Mouse (Mus musculus): ENCODE results near the gene Inppl1. TPM values are rescaled to one million over a fixed set of nuclear protein-coding genes. Genes with fewer than 3 reads are reported as not detected.
A peak's percentile ranks its signal among the peaks of the same experiment; 100 is the strongest.

Gene Inppl1
- polyA plus RNA-seq, 1 experiment from 2014 or later = 45.8 TPM

DNA sequence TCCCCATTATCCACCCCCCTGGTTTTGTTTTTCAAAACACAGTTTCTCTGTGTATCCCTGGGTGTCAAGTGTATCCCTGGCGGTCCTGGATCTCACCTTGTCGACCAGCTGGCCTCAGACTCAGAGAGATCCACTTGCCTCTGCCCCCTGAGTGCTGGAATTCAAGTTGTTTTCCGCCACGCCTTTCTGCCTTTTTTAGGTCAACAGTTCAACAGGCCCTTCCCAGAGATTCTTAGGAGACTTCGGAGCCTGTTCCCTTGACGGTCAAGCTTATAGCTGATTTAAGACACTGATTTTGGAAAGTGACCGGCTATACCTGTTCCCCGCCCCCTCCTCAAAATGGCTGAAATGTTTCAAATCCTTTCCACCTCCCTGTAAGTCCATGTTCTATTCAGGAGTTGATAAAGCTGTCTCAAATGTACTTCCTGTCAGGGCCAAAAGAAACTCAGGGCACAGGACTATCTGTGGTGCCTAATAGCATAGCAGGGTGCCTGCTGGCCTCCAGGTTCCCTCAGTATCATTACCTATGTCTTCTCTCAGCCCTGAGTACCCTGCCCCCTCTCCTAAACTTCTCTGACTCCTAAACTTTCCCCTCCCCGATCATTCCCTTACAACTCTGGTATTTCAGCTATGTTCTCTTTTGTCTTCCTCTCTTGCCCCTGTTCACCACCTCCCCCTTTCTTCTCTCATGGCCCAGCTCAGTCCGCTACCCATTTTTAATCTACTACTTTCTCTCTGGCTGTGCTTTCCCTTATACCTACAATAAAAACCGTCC is 28.6 kb upstream of the Inppl1 start:
- 83% methylated on average over 11 of the region's 11 CpGs for WGBS
- H3K9me3 ChIP-seq = no peaks in the 10 kb centered on the region
- no peaks in the 10 kb centered on the region for H3K27me3 ChIP-seq (ENCODE audit: poor library complexity, severe bottlenecking)
- H3K27ac ChIP-seq = peak overlapping the region; percentile 60; the same call in 1 of the 2 replicates
- H3K4me3 ChIP-seq = no peak overlapping the region
- no peaks in the 10 kb centered on the region for H3K36me3 ChIP-seq (replicated peaks)
- no peak for DNase-seq (ENCODE audit: extremely low spot score, low spot score)
- peaks cover 26% of the 10 kb centered on the region for H3K4me1 ChIP-seq

DNA sequence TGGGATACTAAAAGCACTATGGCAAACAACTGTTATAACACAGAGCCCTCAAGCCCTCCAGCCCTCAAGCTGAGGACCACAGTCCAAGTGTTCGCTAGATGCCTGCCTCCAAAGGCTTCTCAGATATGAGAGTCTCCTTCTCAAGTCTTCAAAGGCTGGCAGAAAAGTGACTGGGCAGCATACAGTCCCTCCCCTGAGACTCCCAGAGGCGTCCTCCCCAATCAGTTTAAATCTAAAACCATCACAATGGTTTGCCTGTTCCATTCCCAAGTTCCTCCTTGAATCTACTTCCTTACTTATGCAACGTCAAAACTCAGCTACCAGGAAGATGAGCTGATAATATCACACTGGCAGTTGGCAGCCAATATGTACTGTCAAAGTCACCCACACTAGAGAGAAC is 25.4 kb upstream of the Inppl1 start, which contains the start of gene Anapc15:
Gene Anapc15 (plus strand): TSS at position 301 of the 400 bp plus-strand sequence.
- H3K36me3 ChIP-seq (replicated peaks) = no peaks in the 10 kb centered on the region
- H3K4me3 ChIP-seq = no peak within 1 kb of the TSS
- no peak for DNase-seq (ENCODE audit: extremely low spot score, low spot score)
- H3K27me3 ChIP-seq (ENCODE audit: poor library complexity, severe bottlenecking) = no peaks in the 10 kb centered on the region
- WGBS = 83% methylated on average over 3 of the region's 3 CpGs
- peaks cover 15% of the 10 kb centered on the region for H3K4me1 ChIP-seq
- no peaks in the 10 kb centered on the region for H3K9me3 ChIP-seq
- no peak within 1 kb of the TSS for H3K27ac ChIP-seq

DNA sequence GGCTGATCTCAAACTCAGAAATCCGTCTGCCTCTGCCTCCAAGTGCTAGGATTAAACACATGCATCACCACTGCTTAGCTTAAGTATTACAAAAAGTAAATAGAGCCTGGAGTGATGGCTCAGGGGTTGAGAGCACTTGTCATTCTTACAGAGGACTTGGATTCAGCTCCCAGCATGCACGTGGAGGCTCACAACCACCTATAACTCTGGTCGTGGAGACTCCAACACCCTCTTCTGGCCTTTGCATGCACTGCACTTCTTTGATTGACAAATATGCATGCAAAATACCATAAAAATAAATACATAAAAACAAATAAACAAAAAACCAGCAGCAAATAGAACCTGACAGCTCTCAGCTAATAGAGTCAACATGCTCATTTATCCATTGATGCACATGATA is 24.3 kb upstream of the Inppl1 start:
- Histone ChIP-seq H3K36me3 (replicated peaks) (no peaks in the 10 kb centered on the region), H3K9me3 (no peaks in the 10 kb centered on the region), H3K27ac (no peak overlapping the region), H3K4me1 (peaks cover 9% of the 10 kb centered on the region; the same call in 1 of the 2 replicates), H3K27me3 (ENCODE audit: poor library complexity, severe bottlenecking) (no peaks in the 10 kb centered on the region), H3K4me3 (no peak overlapping the region)
- no peak for DNase-seq (ENCODE audit: extremely low spot score, low spot score)
- WGBS = 67% methylated on average over 3 of the region's 3 CpGs

DNA sequence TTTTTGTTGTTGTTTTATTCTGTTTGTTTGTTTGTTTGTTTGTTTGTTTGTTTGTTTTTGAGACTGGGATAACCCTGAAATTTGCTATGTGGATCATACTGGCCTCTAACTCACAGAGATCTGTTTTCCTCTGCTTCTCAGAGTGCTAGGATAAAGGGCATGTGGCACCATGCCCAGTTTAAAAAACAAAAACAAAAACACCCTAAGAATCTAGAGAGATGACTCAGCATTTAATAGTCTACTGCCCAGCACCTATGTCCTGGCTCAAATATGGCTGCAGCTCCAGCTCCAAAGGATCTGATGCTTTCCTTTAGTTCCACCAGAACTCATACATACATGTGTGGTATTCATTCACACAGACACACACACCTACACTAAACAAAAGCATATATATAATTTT is 22.9 kb upstream of the Inppl1 start:
- Histone ChIP-seq H3K27me3 (ENCODE audit: poor library complexity, severe bottlenecking) (no peaks in the 10 kb centered on the region), H3K36me3 (replicated peaks) (no peaks in the 10 kb centered on the region), H3K27ac (no peak overlapping the region), H3K4me3 (no peak overlapping the region), H3K4me1 (no peaks in the 10 kb centered on the region), H3K9me3 (no peaks in the 10 kb centered on the region)
- no peak for DNase-seq (ENCODE audit: extremely low spot score, low spot score)

DNA sequence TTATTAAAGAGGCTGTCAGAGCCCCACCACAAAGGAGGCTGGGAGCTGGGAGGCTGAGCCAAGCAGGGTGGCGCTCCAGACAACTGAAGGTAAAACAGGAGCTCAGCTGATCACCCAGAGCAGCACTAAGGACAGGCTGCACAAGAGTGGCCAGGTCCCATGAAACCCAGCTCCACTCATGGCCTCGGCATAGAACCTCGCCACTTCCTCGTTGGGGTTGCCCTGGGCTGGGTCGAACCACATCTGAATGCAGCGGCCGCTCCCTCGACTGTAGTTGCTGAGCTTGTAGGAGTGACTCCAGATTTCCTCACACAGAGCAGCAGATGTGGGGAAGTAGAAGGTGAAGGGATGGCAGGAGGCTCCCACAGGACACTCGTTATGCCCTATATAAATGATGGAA is 20.3 kb upstream of the Inppl1 start:
- H3K4me3 ChIP-seq = no peak overlapping the region
- H3K27ac ChIP-seq = no peak overlapping the region
- H3K4me1 ChIP-seq = no peaks in the 10 kb centered on the region
- 87% methylated on average over 9 of the region's 9 CpGs for WGBS
- no peaks in the 10 kb centered on the region for H3K36me3 ChIP-seq (replicated peaks)
- DNase-seq (ENCODE audit: extremely low spot score, low spot score) = no peak
- H3K27me3 ChIP-seq (ENCODE audit: poor library complexity, severe bottlenecking) = no peaks in the 10 kb centered on the region
- no peaks in the 10 kb centered on the region for H3K9me3 ChIP-seq

DNA sequence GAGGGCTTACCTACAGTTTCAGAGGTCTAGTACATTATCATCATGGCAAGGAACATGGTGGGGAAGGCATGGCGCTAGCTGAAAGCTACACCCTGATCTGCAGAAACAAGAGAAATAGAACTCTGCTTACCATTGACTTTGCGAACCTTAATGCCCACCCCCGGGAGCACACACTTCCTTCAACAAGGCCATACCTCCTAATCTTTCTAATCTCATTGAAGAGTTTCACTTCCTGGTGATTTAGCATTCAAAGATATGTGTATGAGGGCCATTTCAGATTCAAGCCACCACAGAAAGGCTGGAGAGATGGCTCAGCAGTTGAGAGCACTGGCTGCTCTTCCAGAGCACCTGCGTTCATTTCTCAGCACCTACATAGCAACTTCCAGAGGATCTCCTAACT is 19.1 kb upstream of the Inppl1 start, which contains the start of gene Folr2:
Gene Folr2 (minus strand): TSS at position 101 of the 400 bp plus-strand sequence.
- Histone ChIP-seq H3K27me3 (ENCODE audit: poor library complexity, severe bottlenecking) (no peaks in the 10 kb centered on the region), H3K4me1 (no peaks in the 10 kb centered on the region), H3K9me3 (no peaks in the 10 kb centered on the region), H3K27ac (no peak within 1 kb of the TSS), H3K4me3 (no peak within 1 kb of the TSS), H3K36me3 (replicated peaks) (no peaks in the 10 kb centered on the region)
- 91% methylated on average over 4 of the region's 4 CpGs for WGBS
- DNase-seq (ENCODE audit: extremely low spot score, low spot score) = no peak

DNA sequence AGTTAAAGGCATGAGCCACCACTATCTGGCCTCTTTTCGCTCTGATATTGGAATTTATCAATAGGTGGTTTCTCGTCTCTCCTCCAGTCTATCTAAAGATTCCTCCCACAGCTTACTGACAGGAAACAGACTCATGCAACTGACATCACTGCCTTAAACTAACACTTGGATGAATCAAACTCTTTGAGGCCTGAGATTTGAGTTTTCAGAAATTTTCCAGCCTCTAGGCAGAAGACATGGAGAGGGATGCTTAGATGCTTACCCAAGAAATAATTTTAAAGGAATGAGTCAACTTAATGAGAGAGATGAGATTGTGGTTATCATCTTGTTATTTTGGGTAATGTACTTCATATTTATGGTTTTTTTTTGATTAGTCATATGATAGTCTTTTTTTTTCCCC is 15.8 kb upstream of the Inppl1 start:
- Histone ChIP-seq H3K4me3 (no peak overlapping the region), H3K27me3 (ENCODE audit: poor library complexity, severe bottlenecking) (no peaks in the 10 kb centered on the region), H3K36me3 (replicated peaks) (no peaks in the 10 kb centered on the region), H3K4me1 (no peaks in the 10 kb centered on the region), H3K9me3 (no peaks in the 10 kb centered on the region), H3K27ac (no peak overlapping the region)
- 88% methylated on average over 2 of the region's 2 CpGs for WGBS
- DNase-seq (ENCODE audit: extremely low spot score, low spot score) = no peak

DNA sequence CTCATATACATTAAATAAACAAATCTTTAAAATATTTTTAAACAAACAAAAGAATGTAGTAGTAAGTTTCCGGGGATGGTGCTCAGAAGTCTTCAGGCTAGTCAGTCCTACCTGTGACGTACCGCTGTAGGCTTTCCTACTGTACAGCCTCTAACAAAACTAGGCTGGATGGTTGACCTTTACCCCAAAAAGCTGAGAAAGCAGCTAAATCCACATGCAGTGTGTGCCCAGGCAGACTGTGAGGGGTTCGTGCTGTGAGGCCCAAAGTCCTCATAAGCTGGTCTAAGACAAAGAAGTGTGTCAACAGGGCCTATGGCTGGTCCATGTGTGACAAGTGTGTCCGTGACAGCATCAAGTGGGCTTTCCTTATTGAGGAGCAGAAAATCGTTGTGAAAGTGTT is 14.8 kb upstream of the Inppl1 start:
- Histone ChIP-seq H3K27ac (no peak overlapping the region), H3K36me3 (replicated peaks) (no peaks in the 10 kb centered on the region), H3K4me1 (no peaks in the 10 kb centered on the region), H3K27me3 (ENCODE audit: poor library complexity, severe bottlenecking) (no peaks in the 10 kb centered on the region), H3K9me3 (no peaks in the 10 kb centered on the region), H3K4me3 (no peak overlapping the region)
- 89% methylated on average over 6 of the region's 6 CpGs for WGBS
- DNase-seq (ENCODE audit: extremely low spot score, low spot score) = no peak

DNA sequence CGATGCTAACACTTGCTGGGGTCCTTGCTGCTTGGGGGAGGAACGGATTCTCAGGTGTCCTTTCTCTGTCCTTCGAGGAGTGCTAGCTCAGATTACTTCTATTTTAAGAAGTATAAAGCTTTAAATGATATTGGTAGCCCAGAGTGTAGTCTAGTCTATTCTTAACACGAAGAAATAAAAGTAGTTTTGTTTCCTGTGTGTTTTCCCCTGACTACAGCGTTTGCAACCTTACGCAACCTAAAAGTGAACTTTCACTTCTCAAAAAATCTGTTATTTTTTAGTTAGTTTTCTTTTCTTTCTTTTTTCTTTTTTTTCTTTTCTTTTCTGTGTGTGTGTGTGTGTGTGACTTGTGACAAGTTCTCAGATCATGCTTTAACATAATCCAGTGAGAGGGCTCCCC is 13.7 kb upstream of the Inppl1 start:
- Histone ChIP-seq H3K27ac (no peak overlapping the region), H3K4me1 (no peaks in the 10 kb centered on the region), H3K9me3 (no peaks in the 10 kb centered on the region), H3K27me3 (ENCODE audit: poor library complexity, severe bottlenecking) (no peaks in the 10 kb centered on the region), H3K36me3 (replicated peaks) (no peaks in the 10 kb centered on the region), H3K4me3 (no peak overlapping the region)
- WGBS = 89% methylated on average over 6 of the region's 6 CpGs
- DNase-seq (ENCODE audit: extremely low spot score, low spot score) = no peak

DNA sequence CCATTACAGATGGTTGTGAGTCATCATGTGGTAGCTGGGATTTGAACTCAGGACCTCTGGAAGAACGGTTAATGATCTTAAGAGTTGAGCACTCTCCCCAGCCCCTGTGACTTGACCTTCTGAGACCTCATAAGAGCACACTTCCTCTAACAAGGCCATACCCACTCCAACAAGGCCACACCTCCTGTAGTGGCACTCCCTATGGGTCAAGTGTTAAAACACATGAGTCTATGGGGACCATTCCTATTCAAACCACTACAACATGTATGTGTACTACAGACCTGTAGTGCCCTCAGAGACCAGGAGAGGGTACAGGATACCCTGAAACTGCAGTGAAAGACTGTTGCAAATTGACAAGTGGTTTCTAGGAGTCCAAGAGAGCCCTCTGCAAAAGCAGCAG is 9.9 kb upstream of the Inppl1 start:
- H3K27ac ChIP-seq = no peak overlapping the region
- WGBS = 97% methylated on average over 1 of the region's 1 CpGs
- DNase-seq (ENCODE audit: extremely low spot score, low spot score) = no peak
- no peaks in the 10 kb centered on the region for H3K4me1 ChIP-seq
- H3K4me3 ChIP-seq = no peak overlapping the region
- no peaks in the 10 kb centered on the region for H3K9me3 ChIP-seq
- no peaks in the 10 kb centered on the region for H3K27me3 ChIP-seq (ENCODE audit: poor library complexity, severe bottlenecking)
- no peaks in the 10 kb centered on the region for H3K36me3 ChIP-seq (replicated peaks)

DNA sequence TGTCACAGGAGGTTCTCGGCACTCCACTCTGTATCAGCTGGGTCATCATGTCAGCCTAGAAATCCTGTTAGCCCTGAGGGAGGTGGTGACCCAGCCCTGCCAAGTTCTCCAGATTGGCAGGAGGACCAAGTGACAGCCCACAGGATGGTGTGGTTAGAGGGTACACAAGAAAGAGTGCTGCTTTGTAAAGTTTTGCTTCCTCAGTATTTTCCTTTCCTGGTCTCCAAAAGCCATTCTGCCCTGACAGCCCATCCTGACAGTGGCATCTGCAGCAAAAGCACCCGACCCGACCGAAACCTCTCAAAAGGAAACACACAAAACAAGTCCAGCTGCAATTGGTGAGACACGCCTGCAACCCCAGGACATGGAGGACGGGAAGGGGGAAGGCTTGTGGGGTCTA is 6.2 kb upstream of the Inppl1 start:
- 78% methylated on average over 6 of the region's 6 CpGs for WGBS
- H3K9me3 ChIP-seq = no peaks in the 10 kb centered on the region
- H3K4me3 ChIP-seq = no peak overlapping the region
- H3K36me3 ChIP-seq (replicated peaks) = no peaks in the 10 kb centered on the region
- H3K27me3 ChIP-seq (ENCODE audit: poor library complexity, severe bottlenecking) = no peaks in the 10 kb centered on the region
- 0 out of 2 replicates have a peak, but pooled peaks cover under 1% of the 10 kb centered on the region for H3K4me1 ChIP-seq
- H3K27ac ChIP-seq = no peak overlapping the region
- no peak for DNase-seq (ENCODE audit: extremely low spot score, low spot score)

DNA sequence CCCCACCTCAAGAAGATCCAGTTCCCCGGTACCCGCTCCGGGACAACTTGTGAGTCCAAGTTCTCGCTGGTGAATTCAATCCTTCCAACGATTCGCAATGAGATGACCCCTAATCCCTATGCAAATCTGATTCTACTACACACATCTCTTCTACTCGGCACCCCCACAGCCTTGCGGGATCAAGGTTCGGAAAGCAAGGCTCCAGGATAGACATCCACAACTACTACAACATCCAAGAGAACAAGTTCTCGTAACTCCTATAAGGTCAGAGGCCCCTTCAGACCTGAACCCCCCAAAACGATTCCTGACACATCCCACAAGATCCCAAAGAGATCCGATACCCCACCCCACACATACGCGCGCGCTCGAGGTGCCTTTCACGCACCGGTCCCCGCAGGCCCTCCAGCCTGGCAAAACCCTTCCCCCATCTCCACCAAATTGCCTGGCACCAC is 849 bp downstream of the Inppl1 start:
- Histone ChIP-seq H3K27me3 (ENCODE audit: poor library complexity, severe bottlenecking) (no peaks in the 10 kb centered on the region), H3K9me3 (no peaks in the 10 kb centered on the region), H3K4me1 (peaks cover 54% of the 10 kb centered on the region), H3K4me3 (peak overlapping the region; percentile 99), H3K27ac (peak overlapping the region; percentile 99), H3K36me3 (replicated peaks) (peaks cover 26% of the 10 kb centered on the region)
- WGBS = under 1% methylated on average over 20 of the region's 20 CpGs
- DNase-seq (ENCODE audit: extremely low spot score, low spot score) = no peak

DNA sequence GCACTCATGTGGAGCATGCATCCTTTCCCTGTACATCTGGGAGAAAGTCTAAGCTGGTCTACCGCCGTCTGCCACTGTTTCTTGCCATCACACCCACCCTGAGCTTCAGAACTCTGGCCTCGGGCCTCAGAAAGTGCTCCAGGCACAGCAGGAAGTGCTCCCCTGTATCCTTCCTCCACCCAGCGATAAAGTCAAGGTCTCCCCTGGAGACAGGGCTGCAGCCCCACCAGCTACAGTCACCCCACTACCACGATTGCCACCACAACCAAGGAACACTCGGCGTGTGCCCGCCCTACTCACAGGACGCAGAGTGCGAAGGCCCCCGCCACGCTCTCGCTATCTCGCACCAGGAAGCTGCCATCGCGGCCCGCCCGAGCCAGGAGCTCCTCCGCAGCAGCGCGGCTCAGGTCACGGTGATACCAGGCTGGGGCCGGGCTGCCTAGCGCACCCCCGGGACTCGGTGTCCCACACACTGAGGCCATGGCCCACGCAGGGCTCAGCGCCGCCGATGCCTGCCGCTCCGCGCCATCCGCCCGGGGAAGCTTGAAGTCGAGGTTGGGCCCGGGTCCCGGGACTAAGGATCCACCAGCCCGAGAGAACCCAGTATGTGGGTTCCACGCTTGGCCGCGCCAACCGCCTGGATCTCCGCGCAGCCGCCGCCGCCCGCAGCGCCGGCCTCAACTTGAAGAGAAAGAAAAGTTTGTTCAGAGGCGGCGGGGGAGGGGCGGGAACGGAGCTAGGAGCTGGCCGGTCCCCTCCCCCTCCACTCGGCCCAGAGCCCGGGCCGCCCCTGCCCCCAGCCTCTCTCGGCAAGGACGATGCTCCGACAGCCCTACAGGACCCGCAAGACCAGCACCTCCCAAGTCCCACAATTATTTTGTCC is 1.5 kb downstream of the Inppl1 start:
- peak overlapping the region; percentile 99 for H3K27ac ChIP-seq
- no peaks in the 10 kb centered on the region for H3K9me3 ChIP-seq
- peaks cover 33% of the 10 kb centered on the region for H3K36me3 ChIP-seq (replicated peaks)
- H3K27me3 ChIP-seq (ENCODE audit: poor library complexity, severe bottlenecking) = no peaks in the 10 kb centered on the region
- peak overlapping the region; percentile 99 for H3K4me3 ChIP-seq
- peaks cover 54% of the 10 kb centered on the region for H3K4me1 ChIP-seq
- WGBS = under 1% methylated on average over 62 of the region's 63 CpGs
- peak; percentile 77 for DNase-seq (ENCODE audit: extremely low spot score, low spot score)

Measured in forebrain, embryonic 10.5 days (tissue).